Mouse (Mus musculus) monocyte, adult 5-6 weeks (primary cell): Measurements from ENCODE around the gene Tmem125. TPM values are rescaled to one million over a fixed set of nuclear protein-coding genes. Genes with fewer than 3 reads are reported as not detected.
"Not testable (repeated sequence)": the region's sequence is repeated elsewhere in the genome, so short reads cannot be mapped to it uniquely, and the experiment has no call there.

Experiments used
- ATAC-seq: fragments of 153-309, 156-312 bp; replicated peaks from 2 replicates; pipeline ENCODE4 v1.8.0; 2017; ENCODE audit warnings: mild to moderate bottlenecking; ENCODE audit not compliant: low TSS enrichment, insufficient number of reproducible peaks, severe bottlenecking, poor library complexity, low FRiP score
- total RNA-seq: library from RNA; stranded (forward); fragments of 200-1000, 200-491, 200-594 nt; gene quantifications from 3 replicates; pipeline ENCODE4 v1.2.3, GENCODE M21; 2017

The Tmem125 gene
- total RNA-seq, 1 experiment from 2014 or later = not detected

DNA sequence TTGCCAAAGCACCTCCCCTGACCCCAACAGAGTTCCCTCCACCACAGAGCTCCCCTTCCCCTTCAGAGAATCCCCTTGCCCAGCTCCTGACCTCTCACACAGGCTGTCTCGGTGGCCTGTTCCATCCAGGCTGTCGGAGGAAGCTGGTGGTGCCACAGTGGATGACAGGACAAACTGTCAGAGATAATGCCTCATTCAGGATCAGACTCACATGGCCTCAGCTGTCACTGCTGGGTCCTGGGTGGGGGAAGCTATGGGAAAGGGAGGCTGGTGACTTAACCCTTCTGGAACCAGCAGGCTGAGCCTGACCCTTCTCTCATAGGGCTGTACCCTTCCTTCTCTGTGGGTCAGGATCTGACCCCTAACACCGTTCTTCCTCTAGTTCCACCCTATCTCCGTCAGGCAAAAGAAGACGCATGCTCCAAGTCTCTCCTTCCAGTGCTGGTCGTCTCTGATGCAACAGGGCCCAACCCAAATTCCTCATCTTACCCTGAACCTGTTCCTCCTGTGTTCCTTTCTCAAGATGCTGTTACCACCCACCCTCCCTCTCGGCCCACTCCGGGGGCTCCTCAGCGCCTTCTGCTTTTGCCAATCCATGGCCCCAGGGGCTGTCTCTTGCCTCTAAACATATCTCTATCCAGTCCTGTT, 1.2 kb downstream of the Tmem125 start:
- ATAC-seq = no peak

DNA sequence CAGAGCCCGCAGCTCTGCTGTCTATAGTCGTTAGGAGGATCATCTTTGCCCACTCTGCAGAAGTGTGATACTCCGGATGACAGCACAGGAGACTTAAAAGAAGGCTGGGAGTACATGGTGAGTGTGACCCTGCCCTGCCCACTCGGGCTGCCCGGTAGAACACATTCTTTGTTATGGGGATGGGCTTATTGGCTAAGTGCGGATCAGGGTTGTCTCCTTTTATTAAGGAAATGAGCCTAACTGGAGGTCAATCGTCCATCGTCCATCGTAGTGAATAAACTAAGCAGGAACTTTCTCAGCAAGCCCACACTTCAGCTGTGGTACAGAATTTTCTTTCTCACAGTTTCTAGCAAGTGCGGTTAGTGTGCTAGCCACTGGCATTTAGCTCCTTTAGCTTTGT, 3.9 kb downstream of the Tmem125 start:
- no peak for ATAC-seq

DNA sequence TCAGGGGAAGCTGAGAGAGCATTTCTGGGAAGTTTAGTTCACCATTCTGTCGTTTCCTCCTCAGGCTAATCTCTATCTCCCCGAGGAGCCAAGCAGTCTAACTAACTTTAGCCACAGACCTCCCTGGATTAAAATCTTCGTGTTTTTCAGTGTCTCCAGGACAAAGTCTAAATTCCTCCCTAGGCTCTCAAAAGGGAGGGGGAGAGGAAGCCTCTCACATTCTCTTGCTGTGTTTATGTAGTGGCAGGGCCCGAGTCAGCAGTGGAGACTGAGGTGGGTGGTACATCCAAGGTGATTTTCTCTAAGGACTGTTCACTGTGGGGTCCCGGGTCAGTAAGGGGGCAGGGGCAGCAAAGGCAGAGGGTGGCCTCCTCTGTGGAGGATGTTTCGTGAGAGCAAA, 6.0 kb downstream of the Tmem125 start:
- no peak for ATAC-seq

- ATAC-seq = no peak
Measured at GRCm38 (mm10) chr4:118535610-118536009, 8.2 kb downstream of the Tmem125 start.

GRCm38 (mm10) chr4:118533605-118534004, 10.2 kb downstream of the Tmem125 start:
- ATAC-seq = no peak

DNA sequence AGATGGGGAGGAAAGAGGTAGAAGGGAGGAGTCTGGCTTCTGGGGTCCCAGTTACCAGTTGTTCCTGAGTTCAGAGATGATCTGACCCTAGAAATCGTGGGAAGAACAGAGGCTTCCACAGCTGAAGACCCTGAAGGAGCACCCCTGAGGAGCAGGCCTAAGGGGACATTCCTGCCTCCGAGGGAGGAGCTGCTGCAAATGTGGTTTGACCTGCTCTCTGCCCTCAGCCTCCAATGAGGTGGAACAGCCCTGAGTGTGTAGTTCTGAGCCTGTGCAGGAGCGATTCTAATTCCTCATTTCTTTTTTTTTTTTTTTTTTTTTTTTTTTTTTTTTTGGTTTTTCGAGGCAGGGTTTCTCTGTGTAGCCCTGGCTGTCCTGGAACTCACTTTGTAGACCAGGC, 10.7 kb downstream of the Tmem125 start:
- no peak for ATAC-seq

DNA sequence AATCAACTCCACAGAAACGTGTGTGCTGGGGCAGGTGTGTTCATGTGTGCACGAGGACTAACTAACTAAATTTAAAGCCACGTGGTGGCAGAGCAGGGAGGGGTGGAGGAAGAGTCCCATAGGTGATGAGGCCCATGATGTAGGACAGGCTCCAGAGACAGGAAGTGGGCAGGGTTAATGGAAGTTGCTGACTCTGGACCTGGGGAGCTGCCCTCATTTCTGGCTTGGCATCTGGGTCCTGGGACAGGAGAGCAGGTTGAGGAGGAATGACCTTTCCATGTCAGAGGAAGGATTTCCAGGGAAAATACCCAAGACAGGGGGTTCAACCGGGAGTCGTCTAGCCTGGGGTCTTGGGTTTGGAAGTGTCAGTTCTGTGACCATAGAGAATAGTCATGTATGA, 11.2 kb downstream of the Tmem125 start:
- no peak for ATAC-seq

DNA sequence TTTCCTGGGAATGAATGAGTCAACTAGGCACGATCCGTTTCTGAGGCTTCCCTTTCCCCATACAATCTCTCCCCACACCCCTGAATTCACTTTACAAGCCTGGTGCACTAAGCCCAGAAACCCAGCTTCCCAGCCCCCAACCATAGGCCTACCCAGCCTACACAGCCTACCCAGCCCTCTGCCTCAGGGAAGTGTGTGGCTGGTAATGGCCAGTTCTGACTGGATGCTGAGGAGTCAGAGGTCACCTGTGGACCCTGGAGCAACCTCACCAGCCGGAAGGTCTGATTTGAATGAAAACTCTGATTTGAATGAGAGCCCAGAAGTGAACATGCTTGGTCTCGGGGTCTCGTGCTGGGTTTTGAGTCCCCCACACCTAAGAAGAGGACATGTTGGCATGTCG, 16.1 kb downstream of the Tmem125 start:
- no peak for ATAC-seq

GRCm38 (mm10) chr4:118527335-118527681, 16.5 kb downstream of the Tmem125 start:
- no peak for ATAC-seq

DNA sequence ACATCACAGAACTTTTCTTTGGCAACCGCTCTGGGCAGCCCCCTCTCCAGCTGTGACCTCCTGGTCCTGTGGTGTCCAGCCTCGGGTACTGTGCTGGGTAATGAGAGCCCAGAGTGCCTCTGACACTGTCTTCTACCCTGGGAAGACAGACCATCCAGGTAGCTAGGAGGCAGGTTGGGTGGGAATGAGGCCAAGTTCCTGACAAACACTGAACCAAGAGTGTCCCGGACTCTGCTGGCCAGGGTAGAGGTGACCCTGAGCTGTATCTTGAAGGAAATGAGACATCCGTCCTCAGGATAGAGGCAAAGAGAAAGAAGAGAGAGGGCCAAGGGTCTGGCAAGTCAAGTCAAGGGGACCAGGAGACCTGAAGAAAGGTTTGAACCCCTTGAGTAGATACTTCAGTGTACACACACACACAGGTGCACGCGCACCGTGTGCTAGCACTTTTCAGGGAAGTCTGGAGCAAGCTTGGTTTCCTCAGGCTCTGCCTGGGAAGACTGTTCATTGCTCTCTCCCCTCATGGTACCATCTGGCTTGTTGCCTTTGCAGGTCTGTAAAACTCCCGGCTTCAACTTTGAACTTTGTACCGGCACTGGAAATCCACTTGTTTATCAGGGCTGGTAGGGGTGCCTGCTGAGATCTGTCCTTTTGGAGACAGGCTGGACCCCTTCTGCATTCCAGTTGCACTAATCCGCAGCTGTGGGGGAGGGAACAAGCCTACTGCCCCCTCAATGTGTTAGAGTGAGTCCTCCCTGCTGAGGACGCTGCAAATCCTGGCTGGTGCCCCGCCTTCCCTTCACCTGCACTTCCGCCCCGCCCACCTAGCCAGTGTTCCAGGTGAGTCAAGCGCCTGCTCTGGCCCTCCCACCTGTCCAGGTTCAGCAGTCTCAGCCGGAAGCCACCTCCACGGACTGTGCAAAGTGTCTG, 17.2 kb downstream of the Tmem125 start, which contains the start of gene 2610528J11Rik:
TSS of gene 2610528J11Rik (plus strand) at position 592 of the 927 bp plus-strand sequence.
- no peak for ATAC-seq

DNA sequence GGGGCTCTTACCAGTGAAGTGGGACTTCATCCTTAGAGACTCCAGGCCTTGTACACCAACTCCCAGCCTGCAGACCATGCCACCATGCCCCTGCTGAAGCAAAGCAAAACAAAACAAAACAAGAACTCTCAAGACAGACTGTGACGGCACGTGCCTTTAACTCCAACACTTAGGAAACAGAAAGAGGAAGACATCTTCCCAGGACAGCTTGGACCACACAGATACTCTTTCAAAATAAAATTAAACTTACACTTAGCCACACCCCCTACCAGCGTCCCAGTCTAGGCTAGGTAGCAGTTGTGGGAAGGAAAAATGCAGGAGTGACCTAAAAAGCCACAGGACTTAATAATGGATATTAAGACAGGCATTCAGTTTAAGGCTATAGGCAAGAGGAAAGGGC, 18.1 kb downstream of the Tmem125 start:
- no peak for ATAC-seq

DNA sequence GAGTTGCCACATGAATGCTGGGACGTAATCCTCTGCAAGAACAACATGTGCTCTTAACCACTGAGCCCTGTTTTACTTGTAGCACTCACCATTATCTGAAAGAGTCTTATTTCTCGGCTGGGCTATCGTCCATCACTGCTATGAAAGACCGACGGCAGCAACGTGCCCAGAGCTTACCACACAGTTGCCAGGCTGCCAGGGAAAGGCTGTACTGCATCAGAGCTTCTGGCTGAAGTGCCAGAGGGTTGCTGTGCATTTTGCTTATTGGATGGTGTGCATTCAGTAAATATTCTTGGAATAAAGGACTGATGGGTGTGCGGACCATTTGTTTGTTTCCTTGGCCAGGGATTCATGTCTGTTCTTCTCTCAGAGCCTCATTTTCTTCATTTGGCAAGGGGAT, 19.9 kb downstream of the Tmem125 start:
- no peak for ATAC-seq

- no peak for ATAC-seq
Measured at GRCm38 (mm10) chr4:118522248-118522647, 21.6 kb downstream of the Tmem125 start.

GRCm38 (mm10) chr4:118518208-118518607, 25.6 kb downstream of the Tmem125 start:
- no peak for ATAC-seq

DNA sequence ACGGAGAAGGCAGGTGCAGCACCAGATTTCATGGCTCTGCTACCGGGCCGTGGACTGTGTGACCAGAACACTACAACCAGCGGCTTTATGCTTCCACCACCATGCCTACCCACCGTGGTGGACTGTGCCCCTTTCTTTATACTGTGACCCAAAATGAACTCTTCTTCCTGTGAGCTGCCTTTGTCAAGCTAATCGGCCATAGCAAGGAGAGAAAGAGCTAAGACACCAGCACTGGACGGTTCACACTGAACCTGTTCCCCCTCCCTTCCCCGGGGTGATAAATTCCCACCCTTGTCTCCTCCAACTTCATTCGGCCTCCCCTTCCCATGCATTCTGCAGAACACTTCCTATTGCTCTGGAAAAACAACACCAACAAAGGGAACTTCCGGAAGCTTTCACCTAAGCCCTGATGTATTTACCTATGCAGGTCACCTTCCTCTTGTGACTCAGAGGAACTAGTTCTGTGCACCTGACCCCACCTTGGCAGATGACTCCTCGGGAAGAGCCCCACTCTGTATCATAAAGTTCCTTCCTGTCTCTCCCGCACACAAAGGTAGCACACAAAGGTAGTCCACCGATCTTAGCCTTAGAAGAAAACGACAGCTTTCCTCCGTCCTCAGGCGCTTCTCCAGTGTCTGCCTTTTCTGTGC, 26.2 kb downstream of the Tmem125 start:
- ATAC-seq = no peak

DNA sequence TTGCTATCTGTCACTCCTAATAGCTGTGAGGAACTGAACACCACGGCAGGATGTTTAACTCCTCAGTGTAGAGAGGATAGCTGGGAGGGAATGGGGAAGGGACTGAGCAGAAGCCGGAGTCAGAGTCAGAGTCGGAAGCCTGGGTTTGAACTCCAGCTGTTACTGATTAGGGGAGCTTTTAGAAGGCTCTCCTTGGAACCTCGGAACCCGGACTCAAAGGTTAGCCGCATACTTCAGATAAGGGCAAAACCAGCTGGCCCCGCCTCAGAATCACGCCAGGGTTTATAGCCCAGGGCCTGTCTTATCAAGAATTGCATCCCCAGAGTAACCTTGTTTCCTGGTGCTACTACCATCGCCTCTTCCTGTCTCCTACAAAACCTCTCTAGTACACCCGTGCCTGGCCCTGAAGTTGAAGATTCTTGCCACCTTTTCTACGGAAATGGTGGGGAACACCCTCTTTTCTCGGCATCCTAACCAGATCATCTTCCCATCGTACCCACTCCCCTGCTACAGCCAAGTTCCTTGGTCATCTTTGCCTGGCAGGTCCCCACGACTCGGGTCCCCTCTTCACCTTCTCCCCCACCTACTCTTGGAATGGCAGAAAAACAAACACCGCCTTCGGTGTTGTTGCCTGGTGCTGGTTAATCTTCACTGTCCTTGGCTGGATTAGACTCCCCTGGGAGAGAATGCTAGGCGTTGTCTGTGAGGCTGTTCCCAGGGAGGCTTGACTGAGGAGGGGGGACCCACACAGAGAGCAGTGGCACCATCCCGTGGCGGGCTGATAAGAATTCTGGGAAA, 26.9 kb downstream of the Tmem125 start:
- ATAC-seq = no peak

DNA sequence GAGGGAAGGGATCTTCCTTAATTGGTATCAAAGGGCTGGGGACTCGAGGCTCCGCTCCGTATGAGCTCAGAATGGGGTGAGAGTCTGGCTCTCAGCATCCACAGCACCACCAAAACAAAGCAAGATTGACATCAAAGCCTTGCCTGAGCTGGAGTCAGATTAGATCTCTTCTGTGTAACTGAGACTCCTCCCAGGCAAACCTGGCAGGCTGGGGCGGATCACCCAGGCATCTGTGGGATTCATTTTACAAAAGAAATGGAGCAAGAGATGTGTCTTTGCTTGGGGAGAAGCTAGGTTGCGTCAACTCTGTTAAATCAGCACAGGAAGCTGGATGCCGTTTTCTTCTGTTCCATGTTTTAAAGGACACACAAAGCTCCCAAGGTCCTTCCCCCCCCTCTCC, 34.8 kb downstream of the Tmem125 start:
- ATAC-seq = no peak

DNA sequence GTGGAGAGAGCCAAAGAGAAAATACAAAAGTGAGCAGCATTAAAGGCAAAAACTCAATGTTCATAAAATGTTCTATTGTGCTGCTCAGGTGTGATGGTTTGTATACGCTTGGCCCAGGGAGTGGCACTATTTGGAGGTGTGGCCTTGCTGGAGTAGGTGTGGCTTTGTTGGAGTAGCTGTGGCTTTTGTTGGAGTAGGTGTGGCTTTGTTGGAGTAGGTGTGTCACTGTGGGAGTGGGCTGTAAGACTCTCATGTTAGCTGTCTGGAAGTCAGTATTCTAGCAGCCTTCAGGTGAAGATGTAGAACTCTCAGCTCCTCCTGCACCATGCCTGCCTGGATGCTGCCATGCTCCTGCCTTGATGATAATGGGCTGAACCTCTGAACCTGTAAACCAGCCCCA, 36.7 kb downstream of the Tmem125 start:
- not testable (repeated sequence) for ATAC-seq

- ATAC-seq = no peak
Measured at GRCm38 (mm10) chr4:118505551-118505950, 38.3 kb downstream of the Tmem125 start.
